Mouse (Mus musculus): Measurements from ENCODE around the gene Tbc1d8b.
"Not testable (repeated sequence)": the region's sequence is repeated elsewhere in the genome, so short reads cannot be mapped to it uniquely, and the experiment has no call there.

Gene Tbc1d8b

DNA sequence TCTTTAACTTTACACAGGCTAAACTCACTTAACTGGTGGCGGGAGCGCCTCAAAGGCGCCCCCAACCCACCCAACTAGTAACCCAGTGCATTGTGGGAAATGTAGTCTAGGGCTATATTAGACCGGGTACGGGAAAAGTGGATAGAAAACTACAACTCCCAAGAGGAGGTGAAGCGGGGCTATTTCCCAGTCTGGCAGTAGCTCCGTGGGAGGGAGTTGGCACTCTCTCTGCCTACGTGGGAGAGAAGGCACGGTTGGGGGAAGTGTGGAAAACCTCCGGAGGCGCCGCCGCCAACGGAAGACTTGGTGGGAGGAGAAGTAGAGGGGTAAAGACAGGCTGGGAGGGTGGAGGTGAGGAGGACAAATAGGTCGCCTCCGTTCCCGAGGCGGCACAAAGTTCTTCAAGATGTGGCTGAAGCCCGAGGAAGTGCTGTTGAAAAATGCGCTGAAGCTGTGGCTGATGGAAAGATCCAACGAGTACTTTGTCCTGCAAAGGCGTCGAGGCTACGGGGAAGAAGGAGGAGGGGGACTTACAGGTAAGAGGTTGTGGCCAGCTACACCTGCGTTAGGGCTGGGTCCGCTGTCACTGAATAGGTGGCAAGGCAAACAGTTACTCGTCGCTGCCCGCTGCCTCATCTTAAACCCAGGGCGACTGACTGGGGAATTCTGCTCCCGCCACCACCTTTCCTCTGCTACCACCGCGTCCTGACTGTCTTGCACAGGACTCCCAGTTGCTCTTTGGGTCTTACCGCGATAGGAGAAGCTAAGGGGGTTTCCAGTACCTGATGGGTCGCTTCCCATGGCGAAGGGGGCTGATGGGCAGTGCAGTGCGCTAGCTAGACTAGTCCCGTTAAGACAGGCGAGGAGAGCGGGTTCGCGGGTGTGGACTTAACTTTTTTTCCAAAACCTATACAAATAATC, at the start of gene Tbc1d8b:
TSS of gene Tbc1d8b (plus strand) at position 222 of the 921 bp plus-strand sequence.
- peak; percentile 57 to 60 for DNase-seq

DNA sequence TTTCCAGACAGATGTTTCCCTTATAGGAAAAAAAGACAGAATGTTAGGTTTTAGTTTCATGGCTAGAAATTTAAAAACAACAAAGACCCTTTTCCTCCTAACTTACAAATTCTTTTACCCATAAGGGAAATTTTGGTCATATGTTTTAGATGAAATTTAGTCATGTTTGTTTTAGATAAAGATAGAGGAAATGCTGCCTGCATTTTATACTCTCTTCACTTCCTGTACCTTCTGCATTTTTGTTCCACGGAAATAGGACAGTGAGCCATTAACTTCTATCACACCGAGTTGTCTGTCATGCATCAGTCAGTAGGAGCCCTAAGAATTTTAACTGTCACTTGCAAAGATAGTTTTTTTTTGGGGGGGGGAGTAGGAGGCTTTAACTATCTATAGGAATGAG, 45.1 kb upstream of the Tbc1d8b start:
- DNase-seq, result no peak

DNA sequence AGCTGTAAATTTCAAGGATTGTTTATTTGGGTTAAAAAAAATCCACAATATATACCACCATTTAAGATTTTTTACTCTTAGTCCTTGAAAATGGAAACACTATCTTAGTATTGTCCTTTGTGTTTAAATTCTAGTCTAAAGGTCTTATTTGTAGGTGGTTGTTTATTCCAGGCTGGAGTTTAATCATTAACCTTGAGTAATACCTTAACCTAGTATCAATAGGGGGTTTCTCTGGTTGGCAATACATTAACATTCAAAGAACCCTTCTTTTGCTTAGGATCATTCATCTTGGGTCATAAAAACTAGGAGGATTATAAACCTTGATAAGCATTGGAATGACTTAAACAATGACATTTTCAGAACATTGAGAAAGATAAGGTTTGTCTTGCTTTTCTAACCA, 44.4 kb upstream of the Tbc1d8b start:
- no peak for DNase-seq

GRCm38 (mm10) chrX:139652226-139652625, 32.6 kb upstream of the Tbc1d8b start:
- DNase-seq, result no peak

GRCm38 (mm10) chrX:139653292-139653691, 31.5 kb upstream of the Tbc1d8b start:
- no peak for DNase-seq

DNA sequence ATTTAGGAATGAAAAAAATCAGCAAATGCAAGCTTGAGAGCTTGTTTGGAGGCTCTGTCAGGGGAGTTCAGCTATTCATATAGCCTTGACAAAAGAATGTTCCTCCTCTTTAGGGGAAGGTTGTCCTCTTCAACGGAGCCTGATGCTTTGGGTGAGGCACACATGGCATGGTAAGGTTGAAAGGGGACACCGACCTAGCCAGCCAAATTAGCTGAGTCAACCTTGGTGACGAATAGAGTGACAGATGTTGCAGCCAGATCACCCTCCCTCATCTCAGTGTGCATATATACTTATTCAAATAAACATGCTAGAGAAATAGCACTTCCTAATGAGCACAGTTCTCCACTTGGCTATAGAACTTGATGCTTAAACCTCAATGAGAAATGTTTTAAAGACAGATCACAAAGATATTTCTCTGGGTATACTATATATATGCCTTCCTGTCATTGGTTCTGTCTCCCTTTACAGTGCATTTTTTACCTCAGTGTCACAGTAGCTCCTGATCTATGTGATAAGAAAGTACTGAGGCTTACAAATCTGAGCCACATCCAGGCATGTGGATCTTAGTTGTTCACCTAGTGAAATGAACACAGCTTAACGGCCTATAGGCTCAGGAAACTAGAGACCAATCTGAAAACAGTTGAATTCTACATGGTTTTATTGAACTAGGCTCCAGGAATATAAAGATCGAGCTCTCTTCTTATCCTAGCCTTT, 30.3 kb upstream of the Tbc1d8b start:
- DNase-seq, result no peak

DNA sequence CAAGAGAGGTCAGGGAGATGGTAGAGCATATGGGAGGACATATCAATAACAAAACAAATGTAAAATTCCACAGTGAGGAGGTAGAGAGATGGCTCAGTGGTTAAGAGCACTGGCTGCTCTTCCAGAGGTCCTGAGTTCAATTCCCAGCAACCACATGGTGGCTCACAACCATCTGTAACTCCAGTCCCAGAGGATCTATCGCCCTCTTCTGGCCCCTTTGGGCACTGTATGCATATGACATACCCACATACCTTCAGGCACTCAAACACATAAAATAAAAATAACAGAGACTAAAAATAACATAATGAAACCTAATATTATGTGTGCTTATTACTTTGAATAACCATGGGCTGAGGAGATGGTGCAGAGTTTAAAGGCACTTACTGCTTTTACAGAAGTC, 22.7 kb upstream of the Tbc1d8b start:
- no peak for DNase-seq

DNA sequence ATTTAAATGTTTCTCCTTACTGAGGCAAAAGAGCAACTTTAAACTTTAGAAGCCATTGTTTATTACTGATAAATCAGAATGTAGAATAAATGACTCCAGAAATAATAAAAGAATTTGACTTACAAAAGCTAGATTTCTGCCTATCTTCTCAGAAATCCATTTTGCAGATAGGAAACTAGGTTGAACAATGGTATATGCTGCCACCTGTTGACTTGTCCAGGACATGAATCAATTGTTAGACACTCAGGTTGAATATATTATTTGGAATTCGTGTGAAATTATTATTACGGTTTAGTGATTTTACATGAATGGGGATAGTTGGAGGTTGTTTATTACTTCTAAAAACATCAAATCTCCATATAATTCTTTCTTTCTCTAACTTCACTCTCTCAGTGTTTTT, 19.0 kb upstream of the Tbc1d8b start:
- DNase-seq, result no peak

DNA sequence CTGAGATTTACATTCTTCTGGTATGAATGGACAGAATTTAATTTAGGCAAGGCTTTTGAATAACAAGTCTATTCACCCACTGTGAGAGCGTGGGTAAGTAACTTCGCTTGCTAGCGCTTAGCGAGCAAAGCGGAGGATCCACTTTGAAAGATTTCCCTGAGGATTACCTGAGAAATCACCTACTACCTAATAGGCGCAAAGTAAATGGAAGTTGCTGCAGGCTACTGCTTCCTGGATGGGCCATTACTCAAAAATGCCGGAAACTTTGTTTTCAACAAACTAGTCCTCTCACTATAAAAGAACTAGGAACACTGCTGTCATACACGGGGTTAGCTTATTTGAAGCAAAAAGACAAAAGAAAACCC, 404 bp upstream of the Tbc1d8b start:
- peak in 1 of 2 experiments; percentile 0 for DNase-seq

- no peak for DNase-seq
Observed at GRCm38 (mm10) chrX:139714381-139714780, 29.6 kb downstream of the Tbc1d8b start, which contains the start of gene Gm15013. Gene Gm15013 (minus strand): TSS chrX:139714481.

- DNase-seq, result no peak
Observed at GRCm38 (mm10) chrX:139722350-139722749, 37.6 kb downstream of the Tbc1d8b start.

DNA sequence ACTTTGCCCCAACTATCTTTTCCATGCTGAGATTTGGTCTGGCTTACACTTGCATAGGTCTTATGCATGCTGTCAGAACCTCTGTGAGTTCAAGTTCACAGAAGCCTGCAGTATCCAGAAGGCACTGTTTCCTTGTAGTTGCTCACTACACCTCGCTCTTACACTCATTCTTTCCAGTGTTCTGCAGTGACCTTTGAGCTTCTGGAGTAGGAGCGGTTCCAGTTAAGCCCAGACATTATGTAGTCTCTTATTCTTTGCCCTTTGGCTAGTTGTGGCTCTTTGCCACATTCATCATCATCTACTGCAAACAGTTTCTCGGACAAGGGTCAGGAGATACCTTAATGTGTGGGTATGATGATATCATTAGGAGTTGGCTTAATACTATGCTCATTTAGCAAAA, 45.7 kb downstream of the Tbc1d8b start:
- no peak for DNase-seq

- no peak for DNase-seq
Observed at GRCm38 (mm10) chrX:139737066-139737465, 52.3 kb downstream of the Tbc1d8b start.

- peak; percentile 26 to 29 for DNase-seq
Observed at GRCm38 (mm10) chrX:139751855-139752254, 67.1 kb downstream of the Tbc1d8b start.

GRCm38 (mm10) chrX:139758634-139759033, 73.8 kb downstream of the Tbc1d8b start:
- not testable (repeated sequence) for DNase-seq

GRCm38 (mm10) chrX:139762546-139762945, 77.8 kb downstream of the Tbc1d8b start:
- peak in 1 of 2 experiments; percentile 6 for DNase-seq

DNA sequence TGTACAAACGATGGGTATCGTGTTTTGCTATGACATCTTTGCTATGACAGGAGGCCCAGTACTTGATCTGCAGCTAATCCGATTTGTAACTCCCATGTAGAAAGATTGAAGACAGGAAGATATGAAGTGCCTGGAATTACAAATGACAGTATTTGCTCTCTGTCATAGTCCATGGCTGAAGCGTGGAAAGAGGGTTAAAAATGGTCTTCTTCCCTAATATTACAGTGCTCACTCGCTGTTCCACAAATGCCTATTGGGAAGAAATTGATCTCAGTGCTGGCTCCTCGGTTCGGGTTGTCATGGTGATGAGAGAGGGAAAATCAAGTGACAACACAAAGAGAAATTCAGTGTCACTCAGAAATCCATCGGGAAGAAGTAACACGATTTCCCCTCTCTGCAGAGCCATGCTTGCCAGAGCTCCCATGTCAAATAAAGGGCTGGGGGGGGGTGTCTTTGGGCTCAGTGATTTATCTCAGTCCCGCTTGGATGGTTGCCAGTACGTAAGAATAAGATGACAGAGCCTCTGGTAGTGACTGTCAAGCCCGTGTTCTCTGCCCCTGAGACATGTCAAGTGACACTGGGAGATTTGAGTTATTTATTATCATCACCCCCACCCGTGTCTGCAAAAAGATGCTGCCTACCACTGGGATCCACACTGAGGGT, 85.3 kb downstream of the Tbc1d8b start:
- DNase-seq, result no peak

GRCm38 (mm10) chrX:139774309-139775083, 89.7 kb downstream of the Tbc1d8b start:
- DNase-seq, result peak in 1 of 2 experiments; percentile 15

- DNase-seq, result no peak
Observed at GRCm38 (mm10) chrX:139775084-139775612, 90.4 kb downstream of the Tbc1d8b start.

DNA sequence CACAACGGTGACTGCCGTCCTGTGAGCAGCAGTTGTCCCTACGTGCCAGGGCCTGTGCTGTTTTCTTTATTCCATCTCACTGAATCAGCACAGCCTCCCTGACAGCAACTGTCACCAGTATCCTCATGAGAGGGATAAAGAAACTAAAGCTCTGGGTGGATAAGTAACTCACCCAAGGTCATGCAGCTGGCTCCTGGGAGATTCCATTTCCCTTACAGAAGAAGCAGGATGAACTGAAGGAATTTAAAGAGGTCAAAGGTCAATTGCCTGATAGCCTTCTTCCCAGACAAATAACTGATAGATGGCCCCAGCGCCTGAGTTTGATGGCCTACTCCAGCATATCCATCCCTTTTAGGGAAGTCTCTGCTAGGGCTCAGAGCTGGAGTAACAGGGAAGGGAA, 92.6 kb downstream of the Tbc1d8b start:
- no peak for DNase-seq

- no peak for DNase-seq
Observed at GRCm38 (mm10) chrX:139778886-139779285, 94.1 kb downstream of the Tbc1d8b start.

- no peak for DNase-seq
Observed at GRCm38 (mm10) chrX:139779401-139779800, 94.6 kb downstream of the Tbc1d8b start.
